8 mouse cellular contexts compared by ENCODE assay signal in genomic region chr10:57841638-57842509, GRCm38 (mm10). TPM values are rescaled to one million over a fixed set of nuclear protein-coding genes. Genes with fewer than 3 reads are reported as not detected.
DNase-seq lines count a peak whose midpoint lies in the region; TF ChIP-seq lines count a peak whose summit lies in the region.
"Had no signal": no experiment of that assay in that cellular context is flagged by ENCODE, and none has a peak within 500 bp of the region (broad histone marks: within the 10 kb centered on the region; RNA-seq: fewer than 3 reads in every experiment).

No protein-coding gene starts in this region.

- no peaks in the 10 kb centered on the region for H3K9me3 ChIP-seq in E14TG2a.4 (ENCODE audit: low read length)
- H3K9me3 ChIP-seq: limb, embryonic 15.5 days had no signal

- TF ChIP-seq CTCF in E14TG2a.4 (conservative IDR thresholded peaks at IDR 0.05; ENCODE audit: low read length) = peak; percentile 88

- H3K36me3 ChIP-seq in E14TG2a.4 (ENCODE audit: insufficient read depth, low read length) = no peaks in the 10 kb centered on the region
- H3K36me3 ChIP-seq: limb, embryonic 15.5 days had no signal

- DNase-seq in WW6 (ENCODE audit: low read depth, low spot score) = peak; percentile 11
- DNase-seq in cerebellum, postnatal 36 days = peak; percentile 42 to 58
- DNase-seq in gastrocnemius, postnatal 10 days = peak; percentile 12
- peak; percentile 53 for DNase-seq in kidney, postnatal 4 days
- peak; percentile 46 for DNase-seq in lung, postnatal 14 days
- DNase-seq in right cerebral cortex, adult 18-20 months = peak; percentile 63

- peaks cover 11% of the 10 kb centered on the region for H3K27me3 ChIP-seq in E14TG2a.4 (ENCODE audit: insufficient read depth, low read length)
- H3K27me3 ChIP-seq: limb, embryonic 15.5 days had no signal

- H3K4me1 ChIP-seq in E14TG2a.4 (replicated peaks; ENCODE audit: low read depth, low read length) = no peaks in the 10 kb centered on the region
- H3K4me1 ChIP-seq: limb, embryonic 15.5 days had no signal

- no peak overlapping the region for H3K4me3 ChIP-seq in E14TG2a.4 (replicated peaks; ENCODE audit: low read length)
- H3K4me3 ChIP-seq: limb, embryonic 15.5 days had no signal

RNA-seq across cellular contexts. Expression of gene Smpdl3a, which starts 47.7 kb away (rescaled TPM):
- 10 to 100 TPM; 17.2 to 17.5 TPM for total RNA-seq in gastrocnemius, postnatal 10 days (2021)

RNA-seq across cellular contexts. Expression of gene Fabp7, which starts 57.2 kb away (rescaled TPM):
- 1 to 10 TPM; 1.6 to 1.8 TPM for total RNA-seq in gastrocnemius, postnatal 10 days (2021)

Comparison
In these comparisons a context has a peak if more than half of its experiments do, and no peak if none do; other contexts are left out.
1. DNase-seq: peak in every context shown above with its lines; median percentile 63 in right cerebral cortex, adult 18-20 months; 53 in kidney, postnatal 4 days; 50 in cerebellum, postnatal 36 days; 46 in lung, postnatal 14 days; 12 in gastrocnemius, postnatal 10 days; 11 in WW6.